In genomic region chr7:28651157-28651556, GRCm38 (mm10) we compare ENCODE assay signal across 19 mouse cellular contexts. TPM values are rescaled to one million over a fixed set of nuclear protein-coding genes. Genes with fewer than 3 reads are reported as not detected.
DNase-seq lines count a peak whose midpoint lies in the region; ATAC-seq and TF ChIP-seq lines count a peak whose summit lies in the region.
"Had no signal": no experiment of that assay in that cellular context is flagged by ENCODE, and none has a peak within 500 bp of the region (broad histone marks: within the 10 kb centered on the region; RNA-seq: fewer than 3 reads in every experiment).

No protein-coding gene starts in this region.

- TF ChIP-seq CTCF in left cerebral cortex, adult 2 months (IDR thresholded peaks at IDR 0.05), result peak; percentile 16

- peak; percentile 51 for DNase-seq in CD4-positive, CD25-positive, alpha-beta regulatory T cell, adult 2 months (ENCODE audit: low read depth, low spot score)
- DNase-seq in left cerebral cortex, adult 2 months (ENCODE audit: extremely low spot score in 1 of 2, low spot score in 2 of 2), result no peak
- DNase-seq in left cerebral cortex, postnatal 4 days, result no peak
- peak; percentile 22 for DNase-seq in thymus, postnatal 25 days
- DNase-seq in thymus, postnatal 0 days (ENCODE audit: low spot score), result no peak
- DNase-seq in splenic B cell, adult 2 months (ENCODE audit: low read depth, low spot score), result peak; percentile 29
- no peak for DNase-seq in heart, adult 9 months (ENCODE audit: low spot score in 2 of 2)
- DNase-seq: kidney, adult 9 months had no signal

- no peak for ATAC-seq in CD4-positive, CD25-positive, alpha-beta regulatory T cell, adult 4 months

- H3K36me3 ChIP-seq in splenic B cell, adult 2 months (ENCODE audit: control insufficient read depth, insufficient read depth, low read length, poor library complexity, severe bottlenecking), result no peaks in the 10 kb centered on the region
- H3K36me3 ChIP-seq: limb, embryonic 10.5 days had no signal

- intact Hi-C loops in left cerebral cortex, adult 2 months (cut with DNase I), result no loop called here
- intact Hi-C loops in left cerebral cortex, postnatal 4 days (cut with DNase I), result no loop called here

- H3K4me3 ChIP-seq in left cerebral cortex, adult 2 months, result no peak overlapping the region
- H3K4me3 ChIP-seq: limb, embryonic 10.5 days; megakaryocyte, embryonic 14.5 days had no signal

- H3K27ac ChIP-seq in left cerebral cortex, adult 2 months, result no peak overlapping the region
- H3K27ac ChIP-seq: hindbrain, embryonic 14.5 days; limb, embryonic 10.5 days had no signal

- H3K27me3 ChIP-seq in splenic B cell, adult 2 months (ENCODE audit: control insufficient read depth, insufficient read depth, low read length, poor library complexity, severe bottlenecking), result no peaks in the 10 kb centered on the region

RNA-seq across cellular contexts. Expression of gene Acp7, which starts 20.0 kb away (rescaled TPM):
- polyA plus RNA-seq in CD4-positive, CD25-positive, alpha-beta regulatory T cell, adult 4 months (2017; shearing (Covaris generic)), result not detected
- 1 to 10 TPM; 1.4 to 2.5 TPM for total RNA-seq in left cerebral cortex, adult 2 months (2021)
- under 1 TPM; 0.18 to 0.89 TPM for total RNA-seq in left cerebral cortex, postnatal 4 days (2021)
- polyA plus RNA-seq in thymus, postnatal 0 days (2015; fragmentation: Nextera tagmentation; extraction: Ambion mirVana), result 0.06 and 0.07 TPM in 2 replicates
- total RNA-seq: monocyte, adult 5-6 weeks; neutrophil, adult 5-6 weeks had no signal
- polyA plus RNA-seq: embryonic facial prominence, embryonic 11.5 days; gonadal fat pad, adult 2 months; heart, postnatal 0 days; limb, embryonic 10.5 days; liver, embryonic 16.5 days; urinary bladder, adult 2 months had no signal

RNA-seq across cellular contexts. Expression of gene Fbxo27, which starts 41.5 kb away (rescaled TPM):
- polyA plus RNA-seq in CD4-positive, CD25-positive, alpha-beta regulatory T cell, adult 4 months (2017; shearing (Covaris generic)), result 1 to 10 TPM; 1.6 to 2.2 TPM
- total RNA-seq in left cerebral cortex, adult 2 months (2021), result 10 to 100 TPM; 24.6 to 26.2 TPM
- total RNA-seq in left cerebral cortex, postnatal 4 days (2021), result 10 to 100 TPM; 20.1 to 22.8 TPM
- 15.7 and 16.3 TPM in 2 replicates for polyA plus RNA-seq in thymus, postnatal 0 days (2015; fragmentation: Nextera tagmentation; extraction: Ambion mirVana)
- total RNA-seq: neutrophil, adult 5-6 weeks had no signal

RNA-seq across cellular contexts. Expression of gene Pak4, which starts 53.2 kb away (rescaled TPM):
- 1 to 10 TPM; 1.9 to 2.1 TPM for polyA plus RNA-seq in CD4-positive, CD25-positive, alpha-beta regulatory T cell, adult 4 months (2017; shearing (Covaris generic))
- 1 to 10 TPM; 8.2 to 9.8 TPM for total RNA-seq in left cerebral cortex, adult 2 months (2021)
- 10 to 100 TPM; 11.6 to 11.9 TPM for total RNA-seq in left cerebral cortex, postnatal 4 days (2021)
- polyA plus RNA-seq in thymus, postnatal 0 days (2015; fragmentation: Nextera tagmentation; extraction: Ambion mirVana), result 15.4 and 20.3 TPM in 2 replicates

RNA-seq across cellular contexts. Expression of gene Samd4b, which starts 53.2 kb away (rescaled TPM):
- polyA plus RNA-seq in CD4-positive, CD25-positive, alpha-beta regulatory T cell, adult 4 months (2017; shearing (Covaris generic)), result 1 to 10 TPM; 7.4 to 7.5 TPM
- total RNA-seq in left cerebral cortex, adult 2 months (2021), result 10 to 100 TPM; 74.9 to 78.9 TPM
- 10 to 100 TPM; 67.9 to 70.0 TPM for total RNA-seq in left cerebral cortex, postnatal 4 days (2021)
- 10.5 and 10.9 TPM in 2 replicates for polyA plus RNA-seq in thymus, postnatal 0 days (2015; fragmentation: Nextera tagmentation; extraction: Ambion mirVana)

Comparison
In these comparisons a context has a peak if more than half of its experiments do, and no peak if none do; other contexts are left out.
1. DNase-seq: peak in CD4-positive, CD25-positive, alpha-beta regulatory T cell, adult 2 months (single experiment), thymus, postnatal 25 days (single experiment) and splenic B cell, adult 2 months (single experiment); none in left cerebral cortex, adult 2 months (0 of 2), left cerebral cortex, postnatal 4 days (single experiment), thymus, postnatal 0 days (single experiment) and heart, adult 9 months (0 of 2).